Mouse (Mus musculus) neutrophil, adult 5-6 weeks (primary cell): ENCODE measurements around the gene Tas2r134. TPM values are rescaled to one million over a fixed set of nuclear protein-coding genes. Genes with fewer than 3 reads are reported as not detected.
A peak's percentile ranks its signal among the peaks of the same experiment; 100 is the strongest.

ENCODE experiments used
- ATAC-seq: fragments of 151-379, 151-347 bp; 2 replicates; pipeline ENCODE4 v1.8.0; 2017; ENCODE audit warnings: mild to moderate bottlenecking, moderate TSS enrichment; ENCODE audit not compliant: insufficient number of reproducible peaks, poor library complexity, low FRiP score, severe bottlenecking; ENCODE audit errors: extremely low read depth
- total RNA-seq: library from RNA; stranded (forward); fragments of 200-1000 nt; gene quantifications from 2 replicates; pipeline ENCODE4 v1.2.3, GENCODE M21; 2017

The Tas2r134 gene
- not detected in 2 replicates for total RNA-seq

- no peak for ATAC-seq
Measured at GRCm38 (mm10) chr2:51627211-51627610, at the start of gene Tas2r134. Gene Tas2r134, plus strand, starts transcription at chr2:51627511.

DNA sequence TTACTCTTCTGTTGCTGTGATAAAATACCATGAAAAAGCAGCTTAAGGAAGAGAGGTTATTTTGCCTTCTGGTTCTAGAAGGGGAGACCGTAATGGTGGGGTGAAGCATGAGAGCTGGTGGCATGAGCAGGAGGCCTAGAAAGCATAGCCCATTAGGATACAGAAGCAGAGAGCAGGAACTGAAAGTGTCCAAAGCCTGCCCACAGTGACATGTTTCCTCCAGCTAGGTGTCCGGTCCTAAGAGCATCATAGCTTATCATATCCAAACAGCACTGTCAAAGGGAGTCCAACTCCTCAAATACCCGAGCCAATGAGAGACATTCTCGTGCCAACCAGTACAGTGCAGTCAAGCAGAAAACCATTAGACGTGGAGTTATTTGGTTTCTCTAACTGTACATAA is 47.5 kb upstream of the Tas2r134 start:
- no peak for ATAC-seq

DNA sequence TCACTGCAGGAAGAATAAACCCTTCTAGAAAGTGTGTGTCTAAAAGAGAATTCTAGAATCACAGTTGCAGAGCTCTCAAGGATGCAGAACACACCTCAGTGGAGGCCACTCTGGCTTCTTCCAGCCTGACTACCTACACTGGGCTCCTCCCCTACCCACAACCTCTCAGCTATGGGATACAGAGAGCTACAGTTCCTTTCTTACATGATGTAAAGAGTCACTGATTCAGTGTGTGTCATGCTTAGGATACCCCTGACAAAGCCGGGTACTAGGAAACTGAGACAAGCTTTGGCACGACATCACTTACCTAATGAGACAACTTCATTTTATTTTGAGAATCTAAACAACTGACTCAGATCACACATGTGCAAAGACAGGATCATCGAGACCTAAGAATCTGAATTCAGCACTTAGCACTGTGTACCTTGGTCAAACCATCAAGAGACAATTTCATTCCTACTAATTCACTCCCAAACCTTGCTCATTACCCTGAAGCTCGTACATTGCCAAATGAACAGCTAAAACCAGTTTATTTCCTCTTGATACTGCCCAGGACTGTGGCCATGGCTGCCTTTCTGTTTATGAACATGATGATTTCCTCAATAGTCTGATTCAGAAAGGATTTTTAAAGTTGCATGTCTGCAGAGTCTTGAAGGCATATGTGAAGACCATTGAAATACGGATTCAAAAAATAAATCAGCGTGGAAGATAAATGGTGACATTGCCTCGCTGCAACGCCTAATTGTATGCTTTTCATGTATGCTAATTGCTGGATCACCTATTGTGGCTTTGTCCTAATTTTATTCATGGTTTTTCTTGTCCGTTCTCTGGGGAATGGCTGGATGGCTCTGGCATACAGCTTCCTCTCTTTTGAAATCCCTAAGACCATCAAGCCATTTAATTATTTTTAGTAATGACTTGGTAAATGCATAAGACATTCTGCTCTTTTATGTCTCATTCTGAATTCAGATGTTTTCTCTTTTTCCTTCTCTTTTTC is 43.0 kb upstream of the Tas2r134 start:
- ATAC-seq, result no peak

GRCm38 (mm10) chr2:51588336-51588735 is 39.0 kb upstream of the Tas2r134 start:
- no peak for ATAC-seq

- no peak for ATAC-seq
Measured at GRCm38 (mm10) chr2:51588895-51589294, 38.4 kb upstream of the Tas2r134 start.

- no peak for ATAC-seq
Measured at GRCm38 (mm10) chr2:51589627-51590026, 37.7 kb upstream of the Tas2r134 start.

- ATAC-seq, result no peak
Measured at GRCm38 (mm10) chr2:51590308-51590707, 37.0 kb upstream of the Tas2r134 start.

- no peak for ATAC-seq
Measured at GRCm38 (mm10) chr2:51592157-51592556, 35.2 kb upstream of the Tas2r134 start.

- no peak for ATAC-seq
Measured at GRCm38 (mm10) chr2:51599473-51600201, 27.7 kb upstream of the Tas2r134 start.

DNA sequence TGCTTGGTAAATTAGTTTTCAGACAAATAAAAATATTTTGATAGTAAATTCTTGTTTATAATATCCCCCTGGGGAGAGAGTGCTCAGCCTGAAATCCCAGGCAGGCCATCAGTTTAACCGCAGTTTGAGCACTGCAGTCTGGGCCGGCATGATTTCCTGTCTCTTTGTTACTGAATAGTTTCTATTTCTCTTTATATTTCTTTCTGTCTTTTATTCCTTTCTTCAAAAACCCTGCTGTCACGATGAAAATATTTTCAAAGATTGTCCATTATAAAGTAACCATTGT is 27.2 kb upstream of the Tas2r134 start:
- no peak for ATAC-seq

DNA sequence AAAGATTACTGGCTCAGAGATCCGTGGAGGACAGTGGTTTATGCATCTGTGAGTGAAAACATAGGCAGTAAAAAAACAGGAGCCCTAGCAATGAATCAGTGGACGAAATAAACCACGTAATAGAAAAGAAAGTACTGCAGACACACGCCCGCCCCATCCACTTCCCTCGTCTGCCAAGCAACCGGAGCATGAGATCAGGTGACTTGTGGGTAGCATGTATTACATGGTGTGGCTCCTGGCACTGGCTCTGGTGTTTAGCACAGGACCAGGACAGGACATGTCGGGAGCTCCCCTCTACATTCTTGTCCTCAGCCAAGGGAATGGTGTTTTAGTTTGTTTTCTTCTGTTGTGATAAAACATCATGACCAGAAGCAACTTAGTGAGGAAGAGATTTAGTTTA is 26.4 kb upstream of the Tas2r134 start:
- peak; percentile 48; the same call in 1 of the 2 replicates for ATAC-seq

GRCm38 (mm10) chr2:51610305-51610704 is 17.0 kb upstream of the Tas2r134 start:
- no peak for ATAC-seq

- ATAC-seq, result no peak
Measured at GRCm38 (mm10) chr2:51610897-51611296, 16.4 kb upstream of the Tas2r134 start.

DNA sequence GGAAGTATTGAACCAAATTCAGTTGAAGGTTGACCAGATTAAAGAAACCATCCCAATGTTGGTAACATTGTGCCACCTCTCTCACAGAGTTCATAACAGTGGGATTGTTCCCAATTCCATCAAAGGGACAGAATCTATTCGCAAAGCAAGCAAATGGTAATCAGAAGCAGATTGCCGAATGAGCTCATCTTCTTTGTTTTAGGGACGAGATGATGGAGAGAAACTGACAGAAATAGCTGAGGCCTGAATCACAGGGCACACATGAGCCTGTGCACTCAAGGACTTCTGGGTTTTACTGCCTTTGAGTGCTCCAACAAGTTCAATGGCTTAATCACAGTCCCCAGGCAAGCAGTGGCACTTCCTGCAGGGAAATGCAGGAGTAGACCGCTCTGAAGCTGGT is 13.6 kb upstream of the Tas2r134 start:
- no peak for ATAC-seq

- no peak for ATAC-seq
Measured at GRCm38 (mm10) chr2:51621931-51622330, 5.4 kb upstream of the Tas2r134 start.

DNA sequence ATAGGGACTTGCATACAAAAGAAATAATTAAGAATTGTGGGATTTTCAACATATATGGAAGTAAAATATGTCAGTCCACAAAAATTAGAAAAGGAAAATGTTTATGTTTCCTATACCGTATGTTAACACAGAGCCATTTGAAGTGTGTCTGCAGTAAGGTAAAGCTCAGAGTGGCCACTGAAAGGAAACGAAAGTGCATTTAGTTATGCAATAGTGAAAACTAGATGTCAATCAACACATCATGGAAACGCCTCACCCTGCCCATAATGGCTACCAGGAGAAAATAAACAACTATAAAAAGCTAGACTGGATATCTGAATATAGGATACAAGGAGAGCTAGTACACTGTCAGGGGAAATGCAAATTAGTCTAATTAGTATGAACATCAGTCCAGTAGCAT is 1.3 kb upstream of the Tas2r134 start:
- no peak for ATAC-seq

DNA sequence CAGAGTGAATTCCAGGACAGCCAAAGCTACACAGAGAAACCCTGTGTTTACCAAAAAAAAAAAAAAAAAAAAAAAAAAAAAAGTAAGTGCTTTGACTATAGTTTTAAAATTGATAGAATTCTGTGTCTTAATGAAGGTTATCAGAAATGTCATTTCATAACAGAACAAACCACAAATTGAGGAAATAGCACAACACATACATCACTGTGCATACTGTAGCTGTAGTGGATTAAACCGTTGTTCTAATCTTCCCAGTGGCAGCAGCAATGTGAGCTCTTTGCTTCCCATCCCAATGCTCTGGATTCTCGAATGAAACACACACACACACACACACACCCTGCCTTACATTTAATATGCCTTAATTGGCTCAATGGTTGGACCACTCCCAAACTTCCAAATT is 4.1 kb downstream of the Tas2r134 start:
- no peak for ATAC-seq

DNA sequence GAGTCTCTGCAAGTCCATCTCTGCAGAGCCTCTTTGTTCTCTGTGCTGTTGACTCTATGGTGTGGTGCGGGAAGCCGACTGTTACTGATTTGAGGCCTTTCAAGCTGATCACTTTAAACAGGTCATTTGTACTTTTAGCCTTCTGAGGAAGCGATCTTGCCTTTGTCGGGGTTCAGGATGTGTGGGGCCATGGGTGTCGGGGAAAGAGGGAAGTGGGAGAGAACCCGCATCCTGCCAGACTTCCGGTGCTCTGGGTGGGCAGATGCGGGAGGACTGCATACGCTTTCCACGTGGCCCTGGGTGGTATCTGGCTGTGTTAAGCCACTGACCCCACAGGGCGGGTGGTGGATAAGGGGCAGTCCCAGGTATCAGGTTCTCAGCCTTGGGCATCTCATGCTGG is 10.4 kb downstream of the Tas2r134 start:
- no peak for ATAC-seq

- ATAC-seq, result no peak
Measured at GRCm38 (mm10) chr2:51641635-51642034, 14.3 kb downstream of the Tas2r134 start.
